Mouse (Mus musculus): ENCODE measurements around the gene Dph1. TPM values are rescaled to one million over a fixed set of nuclear protein-coding genes. Genes with fewer than 3 reads are reported as not detected.

Gene Dph1
- 23.6 TPM for total RNA-seq (2023)

GRCm38 (mm10) chr11:75190905-75191441, at the start of gene Dph1:
Gene Dph1, minus strand, starts transcription at chr11:75191241.

GRCm38 (mm10) chr11:75193256-75194071, 2.4 kb upstream of the Dph1 start, which contains the start of gene Rtn4rl1:
Gene Rtn4rl1, plus strand, starts transcription at chr11:75193783.

GRCm38 (mm10) chr11:75178672-75179208, 12.3 kb downstream of the Dph1 start, which contains the start of gene Ovca2:
Gene Ovca2, minus strand, starts transcription at chr11:75178835.

GRCm38 (mm10) chr11:75169405-75170080, 21.5 kb downstream of the Dph1 start, which contains the start of gene Hic1:
Gene Hic1, minus strand, starts transcription at chr11:75169519.

Other genes with a start within 250 kb of the Dph1 start
- gene Hic1, start 21.7 kb downstream of the Dph1 start, total RNA-seq (2023): 1.7 TPM
- gene Ovca2, start 12.4 kb downstream of the Dph1 start, total RNA-seq (2023): 13.6 TPM
- gene Rtn4rl1, start 2.5 kb upstream of the Dph1 start, total RNA-seq (2023): 18.0 TPM
- gene Rpa1, start 157.1 kb upstream of the Dph1 start, total RNA-seq (2023): 147 TPM
- gene Smyd4, start 157.2 kb upstream of the Dph1 start, total RNA-seq (2023): 16.1 TPM
- gene Serpinf1, start 231.5 kb upstream of the Dph1 start, total RNA-seq (2023): 0.55 TPM
- gene Serpinf2, start 248.3 kb upstream of the Dph1 start, total RNA-seq (2023): 0.46 TPM